Mouse (Mus musculus) heart, embryonic 10.5 days (tissue): ENCODE measurements around the gene Adarb1. TPM values are rescaled to one million over a fixed set of nuclear protein-coding genes. Genes with fewer than 3 reads are reported as not detected.
A peak's percentile ranks its signal among the peaks of the same experiment; 100 is the strongest.
"Not testable (repeated sequence)": the region's sequence is repeated elsewhere in the genome, so short reads cannot be mapped to it uniquely, and the experiment has no call there.

Experiments
- DNase-seq: peaks from one replicate; pipeline ENCODE4 v3.0.0-alpha.2; 2017; ENCODE audit warnings: low spot score
- H3K27ac ChIP-seq: fragments of 300-500 bp; sonication (generic); 2 replicates; pipeline ENCODE4 v1.5.1; 2016; ENCODE audit warnings: mild to moderate bottlenecking
- H3K27me3 ChIP-seq: fragments of 300-500 bp; sonication (generic); 2 replicates; pipeline ENCODE4 v1.6.1; 2016; ENCODE audit warnings: mild to moderate bottlenecking; ENCODE audit not compliant: poor library complexity, insufficient read depth, severe bottlenecking
- H3K36me3 ChIP-seq: fragments of 300-500 bp; sonication (generic); 2 replicates; pipeline ENCODE4 v1.6.1; 2016; ENCODE audit warnings: mild to moderate bottlenecking, moderate library complexity
- H3K4me1 ChIP-seq: fragments of 300-500 bp; sonication (generic); 2 replicates; pipeline ENCODE4 v1.6.1; 2016; ENCODE audit warnings: mild to moderate bottlenecking
- H3K4me3 ChIP-seq: fragments of 300-500 bp; sonication (generic); 2 replicates; pipeline ENCODE4 v1.5.1; 2016; ENCODE audit warnings: mild to moderate bottlenecking, moderate library complexity
- H3K9me3 ChIP-seq: fragments of 300-500 bp; sonication (generic); 2 replicates; pipeline ENCODE4 v1.6.1; 2016; ENCODE audit warnings: mild to moderate bottlenecking, moderate library complexity
- WGBS: fragments of 180-500 bp; shearing (Covaris S2); methylation state at CpG from one replicate; pipeline ENCODE4 v1.1.7; 2016; 5-methylcytosine and 5-hydroxymethylcytosine counted together
- polyA plus RNA-seq: library from polyadenylated mRNA; unstranded; fragments of >200 nt; fragmentation: Nextera tagmentation; extraction: Ambion mirVana; gene quantifications from 2 replicates; pipeline ENCODE4 v1.2.1, GENCODE M21; 2016

The Adarb1 gene
- polyA plus RNA-seq, 1 experiment from 2014 or later: 9.9 TPM

DNA sequence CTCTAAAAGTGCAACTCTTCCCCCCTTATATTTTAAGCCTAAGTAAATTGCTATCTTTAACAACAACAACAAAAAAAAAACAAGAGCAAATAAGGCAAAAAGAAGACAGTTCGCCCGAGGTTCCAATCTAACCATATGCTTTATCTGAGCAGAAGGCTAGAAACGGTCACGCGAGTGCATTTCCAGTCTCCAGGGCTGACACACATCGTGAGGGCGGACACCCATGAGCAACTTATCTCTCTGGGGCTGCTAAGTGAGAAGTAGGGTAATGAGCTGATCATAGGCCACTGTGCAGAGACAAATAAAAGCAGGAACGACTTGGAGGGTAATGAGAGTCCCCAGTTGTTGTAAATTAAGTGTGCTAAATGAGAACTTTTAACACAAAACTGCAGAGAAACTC, 119.4 kb downstream of the Adarb1 start:
- no peak overlapping the region for H3K27ac ChIP-seq
- peaks cover 31% of the 10 kb centered on the region; the same call in 1 of the 2 replicates for H3K36me3 ChIP-seq
- peaks cover 9% of the 10 kb centered on the region; the same call in 1 of the 2 replicates for H3K4me1 ChIP-seq

DNA sequence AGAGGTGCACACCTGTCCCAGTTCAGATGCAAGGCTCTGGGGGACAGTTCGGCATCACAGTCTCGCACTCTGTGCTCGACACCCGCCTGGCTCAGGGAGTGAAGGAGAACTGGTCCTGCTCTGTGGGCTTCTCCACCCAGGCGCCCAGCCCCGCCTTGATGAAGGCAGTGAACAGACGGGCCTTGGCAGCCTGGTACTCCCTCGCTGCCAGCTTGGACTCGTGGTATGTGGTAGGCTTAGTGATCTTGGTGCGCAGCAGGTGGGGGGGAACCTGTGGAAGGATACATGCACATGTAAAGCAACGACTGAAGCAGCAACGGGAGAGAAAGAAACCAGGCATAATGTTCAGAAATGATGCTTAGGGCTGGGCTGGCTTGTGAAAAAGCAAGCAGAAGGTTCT, 123.4 kb downstream of the Adarb1 start:
- Histone ChIP-seq H3K4me1 (peaks cover 12% of the 10 kb centered on the region), H3K9me3 (no peaks in the 10 kb centered on the region), H3K4me3 (no peak overlapping the region), H3K27ac (no peak overlapping the region), H3K36me3 (peaks cover 19% of the 10 kb centered on the region; the same call in 1 of the 2 replicates), H3K27me3 (no peaks in the 10 kb centered on the region)
- 89% methylated on average over 12 of the region's 12 CpGs for WGBS
- DNase-seq: no peak

More for the DNA sequence above, 119.4 kb downstream of the Adarb1 start:
- DNase-seq: no peak
- H3K9me3 ChIP-seq: no peaks in the 10 kb centered on the region
- no peaks in the 10 kb centered on the region for H3K27me3 ChIP-seq
- 73% methylated on average over 8 of the region's 8 CpGs for WGBS
- H3K4me3 ChIP-seq: no peak overlapping the region

DNA sequence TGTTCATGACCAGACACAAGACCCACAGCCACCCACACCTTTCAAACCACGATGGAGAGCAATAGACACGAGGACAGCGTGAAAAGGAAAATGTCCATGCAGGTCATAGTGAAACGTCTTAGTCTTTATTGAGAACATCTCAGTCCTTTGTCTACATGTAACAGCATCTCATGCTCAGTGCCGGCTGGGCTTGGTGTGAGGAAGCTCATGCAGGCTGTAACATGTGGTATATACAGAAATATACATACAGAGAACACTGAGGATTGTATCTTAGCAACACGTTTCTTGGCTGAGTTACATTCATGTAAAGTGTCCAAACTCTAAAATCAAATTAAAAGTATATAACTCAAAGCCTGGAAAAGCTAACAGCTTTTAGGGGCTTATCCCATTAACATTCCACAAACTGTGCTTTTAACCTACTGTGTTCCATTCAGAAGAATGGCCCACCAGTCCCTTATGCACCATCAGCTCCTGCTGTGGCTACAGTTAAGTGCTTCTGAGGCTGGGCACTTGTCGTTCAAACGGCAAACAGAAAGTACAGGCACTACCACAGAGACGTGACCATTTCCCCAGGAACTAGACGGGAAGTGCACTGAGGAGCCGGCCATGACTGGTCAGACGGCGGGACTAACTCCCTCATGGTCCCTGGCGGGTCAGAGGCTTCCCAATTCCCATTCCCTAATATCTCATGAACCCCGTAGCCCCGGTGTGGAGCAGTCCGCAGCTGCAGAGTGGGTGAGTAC, 127.3 kb downstream of the Adarb1 start:
- H3K27ac ChIP-seq: peak overlapping the region; percentile 47; the same call in 1 of the 2 replicates
- no peaks in the 10 kb centered on the region for H3K9me3 ChIP-seq
- WGBS: 72% methylated on average over 17 of the region's 17 CpGs
- H3K27me3 ChIP-seq: no peaks in the 10 kb centered on the region
- H3K36me3 ChIP-seq: peaks cover 16% of the 10 kb centered on the region; the same call in 1 of the 2 replicates
- H3K4me1 ChIP-seq: peaks cover 38% of the 10 kb centered on the region
- no peak overlapping the region for H3K4me3 ChIP-seq
- no peak for DNase-seq

DNA sequence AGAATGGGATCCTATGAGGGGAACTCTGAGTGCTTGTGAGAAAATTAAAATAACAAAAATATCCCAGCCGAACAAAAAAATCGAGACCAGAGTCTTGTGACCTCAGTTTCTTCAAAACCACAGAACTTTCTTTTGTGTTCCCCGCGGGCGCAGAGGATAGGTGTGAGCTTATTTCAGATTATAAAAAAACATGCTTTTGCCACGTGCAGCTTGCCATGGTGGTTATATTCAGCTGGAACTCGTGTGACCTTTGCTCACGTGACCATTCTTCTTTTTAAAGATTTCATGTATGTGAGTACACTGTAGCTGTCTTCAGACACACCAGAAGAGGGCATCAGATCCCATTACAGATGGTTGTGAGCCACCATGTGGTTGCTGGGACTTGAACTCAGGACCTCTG, 128.5 kb downstream of the Adarb1 start:
- peaks cover 5% of the 10 kb centered on the region; the same call in 1 of the 2 replicates for H3K36me3 ChIP-seq
- 91% methylated on average over 8 of the region's 8 CpGs for WGBS
- no peak for DNase-seq
- no peaks in the 10 kb centered on the region for H3K9me3 ChIP-seq
- H3K4me3 ChIP-seq: no peak overlapping the region
- peaks cover 40% of the 10 kb centered on the region for H3K4me1 ChIP-seq
- H3K27me3 ChIP-seq: no peaks in the 10 kb centered on the region
- H3K27ac ChIP-seq: peak overlapping the region; percentile 62; the same call in 1 of the 2 replicates

DNA sequence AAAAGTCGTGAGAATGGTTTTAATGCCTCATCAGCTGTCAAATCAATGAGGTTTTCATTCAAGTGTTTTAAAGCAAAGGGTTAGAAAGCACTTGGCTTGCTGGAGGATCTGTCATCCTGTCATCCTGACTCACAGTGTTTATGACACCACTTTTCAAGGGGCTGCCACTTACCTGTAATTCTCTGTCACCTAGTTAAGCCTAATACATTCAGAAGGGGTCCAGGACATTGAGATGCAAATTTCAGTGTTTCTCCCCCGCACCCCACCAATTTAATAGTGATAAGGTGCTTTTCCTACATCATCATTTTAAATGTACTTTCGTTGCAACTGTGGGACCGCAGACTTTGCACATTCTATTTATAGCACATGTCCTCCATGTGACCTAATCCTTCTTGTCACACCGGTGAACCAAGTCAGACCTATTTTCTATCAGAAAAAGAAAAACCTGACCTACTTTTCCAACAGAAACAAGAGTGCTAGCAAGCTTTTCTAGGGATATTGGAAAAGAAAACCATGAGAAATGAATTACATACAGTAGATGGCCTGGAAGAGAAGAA, 129.4 kb downstream of the Adarb1 start:
- H3K36me3 ChIP-seq: no peaks in the 10 kb centered on the region
- H3K4me3 ChIP-seq: 0 out of 2 replicates have a peak overlapping the region, but pooled peaks have one; percentile 27
- 37% methylated on average over 5 of the region's 5 CpGs for whole genome bisulfite sequencing
- peaks cover 45% of the 10 kb centered on the region for H3K4me1 ChIP-seq
- no peaks in the 10 kb centered on the region for H3K27me3 ChIP-seq
- H3K9me3 ChIP-seq: no peaks in the 10 kb centered on the region
- DNase-seq: no peak
- peak overlapping the region; percentile 62; the same call in 1 of the 2 replicates for H3K27ac ChIP-seq

DNA sequence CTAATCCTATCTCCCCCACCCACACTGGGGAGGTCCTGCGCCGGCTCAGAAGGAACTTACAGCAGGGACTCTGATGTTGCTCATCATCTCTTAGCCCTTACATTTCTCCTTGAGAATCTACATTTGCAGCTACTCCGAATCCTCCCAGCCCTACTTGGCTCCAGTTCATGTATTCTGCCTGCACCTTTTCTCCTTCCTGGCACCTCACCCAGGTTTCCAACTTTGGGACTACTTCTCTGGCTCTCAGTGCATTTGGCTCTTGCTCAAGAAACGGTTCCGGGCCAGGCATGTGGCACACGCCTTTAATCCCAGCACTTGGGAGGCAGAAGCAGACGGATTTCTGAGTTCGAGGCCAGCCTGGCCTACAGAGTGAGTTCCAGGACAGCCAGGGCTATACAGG, 130.4 kb downstream of the Adarb1 start:
- H3K27me3 ChIP-seq: no peaks in the 10 kb centered on the region
- peak overlapping the region; percentile 56; the same call in 1 of the 2 replicates for H3K27ac ChIP-seq
- H3K9me3 ChIP-seq: no peaks in the 10 kb centered on the region
- DNase-seq: no peak
- H3K4me1 ChIP-seq: peaks cover 45% of the 10 kb centered on the region
- no peaks in the 10 kb centered on the region for H3K36me3 ChIP-seq
- H3K4me3 ChIP-seq: no peak overlapping the region
- WGBS: 78% methylated on average over 8 of the region's 8 CpGs

DNA sequence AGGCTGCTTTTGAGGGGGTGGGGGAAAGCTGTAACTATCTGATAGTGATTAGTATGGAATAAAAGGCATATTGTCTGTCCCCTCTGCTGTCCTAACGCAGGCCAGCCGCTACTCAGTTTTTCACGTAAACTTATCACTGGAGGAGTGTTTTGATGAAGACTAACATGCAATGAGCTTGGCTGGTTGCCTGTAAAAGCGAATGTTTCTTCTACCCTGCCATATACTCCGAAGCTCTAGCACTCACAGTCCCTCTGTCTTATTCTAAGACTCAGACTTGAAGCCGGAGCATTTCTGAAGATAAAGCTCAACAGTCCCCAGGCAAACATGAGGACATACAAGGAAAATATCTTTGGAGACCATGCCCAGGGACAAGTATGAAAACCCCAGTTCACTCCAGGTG, 133.2 kb downstream of the Adarb1 start:
- H3K4me3 ChIP-seq: no peak overlapping the region
- no peak for DNase-seq
- H3K36me3 ChIP-seq: no peaks in the 10 kb centered on the region
- H3K27ac ChIP-seq: peak overlapping the region; percentile 56; the same call in 1 of the 2 replicates
- WGBS: 58% methylated on average over 6 of the region's 6 CpGs
- H3K9me3 ChIP-seq: no peaks in the 10 kb centered on the region
- H3K27me3 ChIP-seq: 0 out of 2 replicates have a peak, but pooled peaks cover 12% of the 10 kb centered on the region
- H3K4me1 ChIP-seq: peaks cover 35% of the 10 kb centered on the region

DNA sequence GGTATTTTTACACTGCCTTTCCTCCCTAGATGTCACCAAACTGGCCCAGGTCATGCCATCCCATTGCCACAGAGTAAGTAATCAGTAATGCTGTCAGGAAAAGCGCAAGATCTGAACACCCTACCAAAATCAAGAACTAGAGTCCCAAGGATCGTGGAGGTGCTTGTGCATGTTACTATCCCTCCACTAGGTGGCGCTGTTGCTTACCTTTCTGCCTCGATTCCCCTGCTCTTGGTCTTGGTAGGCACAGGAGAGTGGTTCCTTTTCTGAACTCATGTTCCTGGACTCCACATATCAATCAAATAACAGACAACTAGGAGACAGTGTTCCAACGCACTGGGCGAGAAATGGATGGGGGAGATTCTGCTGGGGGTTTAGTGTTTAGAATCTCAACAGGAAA, 135.2 kb downstream of the Adarb1 start:
- H3K4me3 ChIP-seq: no peak overlapping the region
- no peaks in the 10 kb centered on the region for H3K9me3 ChIP-seq
- peaks cover 23% of the 10 kb centered on the region for H3K4me1 ChIP-seq
- H3K27ac ChIP-seq: no peak overlapping the region
- 0 out of 2 replicates have a peak, but pooled peaks cover 12% of the 10 kb centered on the region for H3K27me3 ChIP-seq
- DNase-seq: no peak
- no peaks in the 10 kb centered on the region for H3K36me3 ChIP-seq
- WGBS: 22% methylated on average over 6 of the region's 6 CpGs

DNA sequence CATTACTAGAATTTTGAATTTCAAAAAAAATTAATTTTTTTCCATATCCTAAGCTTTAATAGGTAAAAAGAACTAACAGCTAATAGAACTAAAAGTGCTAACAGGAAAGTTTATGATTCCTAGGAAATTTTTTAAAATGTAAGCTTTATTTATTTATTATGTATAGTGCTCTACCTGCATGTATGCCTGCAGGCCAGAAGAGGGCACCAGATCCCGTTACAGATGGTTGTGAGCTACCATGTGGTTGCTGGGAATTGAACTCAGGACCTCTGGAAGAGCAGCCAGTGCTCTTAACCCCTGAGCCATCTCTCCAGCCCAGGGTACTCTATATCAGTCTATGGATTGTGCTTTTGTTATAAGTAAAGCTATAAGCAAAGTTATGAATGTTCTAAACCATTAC, 136.0 kb downstream of the Adarb1 start:
- 64% methylated on average over 1 of the region's 1 CpGs for WGBS
- H3K9me3 ChIP-seq, H3K4me3 ChIP-seq, H3K27ac ChIP-seq, H3K36me3 ChIP-seq, DNase-seq: not testable (repeated sequence)
- Histone ChIP-seq H3K27me3 (0 out of 2 replicates have a peak, but pooled peaks cover 12% of the 10 kb centered on the region), H3K4me1 (peaks cover 16% of the 10 kb centered on the region)

DNA sequence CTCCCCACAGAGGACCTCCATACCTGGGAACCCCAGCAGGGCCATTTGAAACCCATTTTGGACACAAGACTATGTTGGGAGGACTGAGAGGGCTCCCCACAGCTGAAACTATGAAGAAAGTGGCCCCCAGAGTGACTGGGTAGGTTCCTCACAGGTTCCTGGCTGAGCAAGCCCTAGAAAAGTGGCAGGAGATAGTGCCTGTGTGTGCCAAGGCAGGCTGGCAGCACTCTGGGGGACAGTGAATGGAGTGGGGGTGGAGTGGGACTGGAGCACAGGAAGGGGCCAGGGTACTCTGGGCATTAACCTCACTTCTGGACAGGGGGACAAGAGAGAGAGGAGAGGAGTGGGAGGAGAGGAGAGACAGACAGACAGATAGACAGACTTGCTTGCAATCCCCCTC, 144.3 kb downstream of the Adarb1 start:
- no peak overlapping the region for H3K27ac ChIP-seq
- H3K4me1 ChIP-seq: peaks cover 1% of the 10 kb centered on the region; the same call in 1 of the 2 replicates
- H3K4me3 ChIP-seq: no peak overlapping the region
- DNase-seq: no peak
- H3K9me3 ChIP-seq: no peaks in the 10 kb centered on the region
- H3K27me3 ChIP-seq: peaks cover 4% of the 10 kb centered on the region; the same call in 1 of the 2 replicates
- peaks cover 19% of the 10 kb centered on the region for H3K36me3 ChIP-seq

DNA sequence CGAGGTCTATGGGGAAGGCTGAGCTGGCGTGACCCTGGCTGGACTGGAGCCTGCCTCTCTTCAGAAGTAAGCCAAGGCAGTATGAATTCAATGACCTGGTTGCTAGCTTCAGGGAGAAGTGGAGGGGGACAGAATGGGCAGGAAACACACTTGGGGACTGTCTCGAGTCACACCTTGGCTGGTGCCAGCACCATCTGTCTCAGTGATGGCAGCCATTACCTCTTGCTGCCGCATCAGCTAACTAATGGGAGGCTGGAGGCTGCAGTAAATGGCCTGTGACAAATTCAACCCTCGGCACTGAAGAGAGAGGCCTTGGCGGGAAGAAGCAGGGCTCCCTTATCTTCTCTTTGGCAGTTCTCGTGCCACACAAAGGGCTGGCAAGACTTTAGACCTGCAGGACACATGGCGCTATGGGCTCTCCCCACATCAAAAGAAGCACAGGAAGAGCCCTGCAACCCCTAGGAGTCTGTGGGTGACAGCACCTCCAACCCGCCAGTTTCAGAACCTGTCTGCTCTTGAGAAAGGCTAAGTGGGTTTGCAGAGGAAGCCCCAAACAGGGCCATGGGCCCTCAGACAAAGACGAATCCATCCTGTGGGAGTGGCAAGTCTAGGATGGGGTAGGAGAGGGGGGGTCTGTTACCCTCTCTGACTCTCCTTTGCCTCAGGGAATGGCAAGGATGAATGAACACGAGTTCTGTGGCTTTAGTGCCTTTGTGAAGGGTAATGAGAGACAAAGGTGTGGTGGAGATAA, 144.9 kb downstream of the Adarb1 start:
- no peaks in the 10 kb centered on the region for H3K9me3 ChIP-seq
- WGBS: 62% methylated on average over 11 of the region's 11 CpGs
- peaks cover 8% of the 10 kb centered on the region; the same call in 1 of the 2 replicates for H3K4me1 ChIP-seq
- no peak for DNase-seq
- H3K27ac ChIP-seq: peak overlapping the region; percentile 10; the same call in 1 of the 2 replicates
- peaks cover 25% of the 10 kb centered on the region for H3K36me3 ChIP-seq
- no peak overlapping the region for H3K4me3 ChIP-seq
- H3K27me3 ChIP-seq: peaks cover 4% of the 10 kb centered on the region; the same call in 1 of the 2 replicates

DNA sequence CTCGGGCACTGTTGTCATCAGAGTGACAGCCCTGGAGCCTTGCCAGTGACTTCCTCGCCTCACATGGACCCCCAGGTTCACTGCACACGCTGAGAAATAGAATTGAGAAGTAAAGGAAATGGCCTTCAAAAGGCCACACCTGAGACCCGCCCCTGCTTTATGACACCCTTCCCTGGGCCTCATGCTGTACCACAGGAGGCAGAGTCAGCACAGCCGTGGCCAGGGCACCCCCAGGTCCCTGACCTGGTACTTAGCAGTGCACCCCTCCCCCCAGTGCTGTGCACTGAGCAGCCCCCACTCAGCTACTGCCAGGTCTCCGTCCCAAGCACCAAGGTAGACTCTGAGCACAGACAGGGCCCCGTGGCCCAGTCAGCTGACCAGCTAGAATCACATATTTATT, 148.9 kb downstream of the Adarb1 start:
- Histone ChIP-seq H3K4me1 (peaks cover 15% of the 10 kb centered on the region; the same call in 1 of the 2 replicates), H3K4me3 (no peak overlapping the region), H3K36me3 (peaks cover 66% of the 10 kb centered on the region), H3K27me3 (peaks cover 4% of the 10 kb centered on the region; the same call in 1 of the 2 replicates), H3K27ac (no peak overlapping the region), H3K9me3 (no peaks in the 10 kb centered on the region)
- no peak for DNase-seq
- 82% methylated on average over 7 of the region's 7 CpGs for WGBS
